Mouse (Mus musculus) kidney, postnatal 25 days (tissue): Measurements from ENCODE around the gene Cass4.

Experiments used
- DNase-seq, 2 experiments: peaks; one replicate each; pipeline ENCODE4 v3.0.0; 2021; ENCODE audit warnings: mixed read lengths in 2 of 2

Cass4 gene

GRCm38 (mm10) chr2:172393391-172394051 is at the start of gene Cass4:
Gene Cass4, plus strand, starts transcription at chr2:172393794.
- peak in 1 of 2 experiments; percentile 18 for DNase-seq

DNA sequence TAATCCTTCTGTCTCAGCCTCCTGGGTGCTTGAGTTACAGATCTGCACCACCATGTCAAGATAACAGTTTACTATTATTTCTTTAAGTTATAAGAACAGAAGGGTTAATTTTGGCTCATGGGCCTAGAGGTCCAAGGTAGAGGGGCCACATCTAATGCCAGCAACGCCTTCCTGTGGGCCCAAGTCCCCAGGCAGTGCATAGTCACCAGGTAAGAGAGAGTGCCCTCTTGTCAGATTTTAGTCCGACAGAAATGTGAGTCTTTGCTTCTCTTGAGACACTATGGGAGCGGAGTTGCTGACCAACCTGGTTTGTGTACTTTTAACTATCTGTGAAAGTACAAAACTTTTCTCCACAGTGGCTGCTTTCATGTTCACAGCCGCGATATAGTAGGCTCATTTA is 48.9 kb upstream of the Cass4 start:
- DNase-seq: no peak

DNA sequence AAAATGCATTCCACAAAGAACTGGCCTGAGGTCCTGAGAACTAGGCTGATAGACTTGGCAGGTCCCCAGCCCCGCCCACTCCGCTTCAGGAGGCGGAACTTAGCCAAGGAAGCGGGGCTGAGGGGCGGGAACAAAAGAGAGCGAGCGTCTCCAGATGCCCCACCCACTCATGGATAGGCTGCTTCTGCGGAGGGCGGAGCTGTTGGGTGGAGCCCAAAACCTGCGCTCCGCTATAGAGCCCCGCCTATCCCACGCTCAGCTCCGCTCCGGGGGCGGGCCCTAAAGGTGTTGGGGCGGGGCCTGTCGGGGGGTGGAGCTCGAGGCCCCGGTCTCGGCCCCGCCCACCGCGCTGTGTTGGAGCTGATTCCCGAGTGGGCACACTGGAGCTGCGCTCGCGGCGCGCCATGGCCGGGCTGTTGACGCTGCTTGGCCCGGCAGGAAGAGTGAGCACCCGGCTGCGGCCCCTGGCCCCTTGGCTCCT is 48.3 kb upstream of the Cass4 start, which contains the start of gene Fam210b:
Gene Fam210b (plus strand): TSS at position 308 of the 481 bp plus-strand sequence.
- peak; percentile 99 for DNase-seq

DNA sequence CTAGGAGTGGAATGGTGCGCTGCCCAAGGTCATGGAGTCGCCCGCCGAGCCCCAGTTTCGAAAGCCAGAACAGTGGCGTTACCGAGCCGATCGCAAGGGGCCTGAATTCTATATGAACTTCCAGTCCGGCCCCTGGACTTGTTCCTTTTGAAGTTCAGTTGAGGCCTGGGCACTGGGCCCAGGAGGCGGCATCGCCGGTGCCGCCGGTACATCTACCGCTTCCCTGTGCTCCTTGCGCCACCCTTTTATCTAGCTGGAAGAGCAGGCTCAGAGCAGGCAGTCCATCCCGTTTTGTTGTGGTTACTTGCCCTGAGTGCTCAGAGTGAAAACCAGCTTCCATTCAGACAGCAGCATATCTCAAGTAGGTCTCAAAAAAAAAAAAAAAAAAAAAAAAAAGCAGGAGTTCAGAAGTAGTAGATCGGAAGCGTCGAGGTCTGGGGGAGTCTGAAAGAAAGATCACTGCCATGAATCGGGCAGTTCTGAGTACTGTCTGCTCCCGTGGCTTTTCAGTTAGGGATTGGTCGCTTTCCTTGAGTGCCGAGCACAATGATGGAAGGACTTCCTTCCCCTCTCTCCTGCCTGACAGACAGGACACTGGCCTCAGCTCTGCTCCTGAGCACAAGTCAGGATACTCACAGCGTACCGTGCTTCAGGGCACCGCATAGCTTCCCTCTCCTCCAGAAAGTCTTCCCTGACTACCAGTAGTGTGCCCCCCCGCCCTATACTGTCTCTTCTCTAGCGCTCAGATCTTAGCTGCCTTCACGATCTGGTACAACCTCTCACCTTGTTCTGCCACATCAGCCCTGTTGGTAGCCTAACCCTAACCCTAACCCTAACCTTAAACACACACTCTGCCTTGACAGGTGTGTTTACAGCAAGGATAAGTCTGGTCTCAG is 47.3 kb upstream of the Cass4 start:
- peak; percentile 56 to 80 for DNase-seq

DNA sequence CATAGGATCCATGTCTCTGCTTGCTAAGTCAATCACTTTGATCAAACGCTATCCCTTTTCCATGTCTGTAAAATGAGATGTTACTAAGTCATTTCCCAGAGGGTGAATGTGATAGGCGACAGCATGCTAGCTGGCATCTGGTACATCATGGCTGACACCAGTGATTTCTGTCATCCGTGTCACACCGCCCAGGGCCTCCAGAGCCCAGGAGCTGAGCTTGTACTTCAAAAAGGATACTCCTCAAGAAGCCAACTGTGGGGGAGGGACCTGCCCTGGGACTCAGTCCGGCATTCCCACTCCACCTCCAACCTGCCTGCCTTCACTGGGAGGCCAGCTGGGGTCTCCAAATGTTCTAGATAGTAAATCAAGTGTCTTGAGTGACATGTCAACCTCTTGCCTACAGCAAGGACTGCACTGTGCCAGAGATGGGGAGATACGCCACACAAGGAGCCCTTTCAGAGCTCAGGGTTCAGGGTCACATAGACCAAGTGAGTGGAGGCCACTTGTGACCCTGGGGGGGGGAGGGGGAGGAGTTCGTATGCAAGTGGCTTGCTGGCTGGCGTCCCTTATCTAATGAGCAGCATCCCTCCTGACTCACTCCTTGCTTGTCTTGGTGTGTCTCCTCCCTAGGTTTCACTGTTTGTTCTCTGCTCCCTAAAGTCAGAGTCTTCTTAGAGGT is 46.5 kb upstream of the Cass4 start:
- DNase-seq: no peak

GRCm38 (mm10) chr2:172348297-172348950 is 45.2 kb upstream of the Cass4 start:
- DNase-seq: no peak

DNA sequence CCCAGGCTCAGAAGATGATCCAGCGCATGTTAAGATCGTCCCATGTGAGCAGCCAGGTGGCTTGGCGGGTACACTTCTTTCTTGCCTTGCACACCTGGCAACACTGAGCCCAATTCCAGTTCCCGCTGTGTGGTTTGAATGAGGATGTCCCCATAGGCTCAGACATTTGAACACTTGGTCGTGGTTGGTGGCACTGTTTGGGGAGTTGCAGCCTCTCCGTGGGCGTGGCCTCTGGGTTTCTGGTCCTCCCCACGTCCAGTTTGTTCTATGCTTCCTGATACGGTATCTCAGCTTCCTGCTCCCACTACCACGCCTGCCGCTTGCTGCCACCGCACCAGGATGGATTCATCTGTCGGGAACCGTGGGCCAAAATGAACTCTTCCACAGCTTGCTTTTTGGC is 43.8 kb upstream of the Cass4 start:
- DNase-seq: no peak

- no peak for DNase-seq
Observed at GRCm38 (mm10) chr2:172350773-172351172, 42.8 kb upstream of the Cass4 start.

GRCm38 (mm10) chr2:172353218-172353617 is 40.4 kb upstream of the Cass4 start:
- DNase-seq: no peak

DNA sequence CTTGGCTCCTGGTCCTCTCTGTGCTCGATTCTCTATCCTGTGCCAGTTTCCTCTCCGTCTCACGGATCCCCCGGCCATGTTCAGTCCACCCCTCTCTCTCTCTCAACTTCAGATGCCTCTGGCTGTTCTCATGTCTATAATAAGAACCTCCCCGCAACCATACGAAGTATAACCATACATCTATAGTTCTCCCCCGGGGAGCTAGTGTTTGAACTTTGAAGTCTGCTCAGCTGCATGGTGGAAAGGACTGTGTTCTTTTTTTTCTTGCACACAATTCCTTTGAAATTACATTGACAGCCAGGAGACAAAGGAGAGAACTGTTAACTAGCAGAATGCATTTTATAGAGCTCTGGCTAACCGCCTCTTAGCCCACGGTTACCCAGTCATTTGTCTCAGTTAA is 38.8 kb upstream of the Cass4 start:
- DNase-seq: no peak

- no peak for DNase-seq
Observed at GRCm38 (mm10) chr2:172355833-172356232, 37.8 kb upstream of the Cass4 start.

GRCm38 (mm10) chr2:172363176-172363575 is 30.4 kb upstream of the Cass4 start:
- no peak for DNase-seq

DNA sequence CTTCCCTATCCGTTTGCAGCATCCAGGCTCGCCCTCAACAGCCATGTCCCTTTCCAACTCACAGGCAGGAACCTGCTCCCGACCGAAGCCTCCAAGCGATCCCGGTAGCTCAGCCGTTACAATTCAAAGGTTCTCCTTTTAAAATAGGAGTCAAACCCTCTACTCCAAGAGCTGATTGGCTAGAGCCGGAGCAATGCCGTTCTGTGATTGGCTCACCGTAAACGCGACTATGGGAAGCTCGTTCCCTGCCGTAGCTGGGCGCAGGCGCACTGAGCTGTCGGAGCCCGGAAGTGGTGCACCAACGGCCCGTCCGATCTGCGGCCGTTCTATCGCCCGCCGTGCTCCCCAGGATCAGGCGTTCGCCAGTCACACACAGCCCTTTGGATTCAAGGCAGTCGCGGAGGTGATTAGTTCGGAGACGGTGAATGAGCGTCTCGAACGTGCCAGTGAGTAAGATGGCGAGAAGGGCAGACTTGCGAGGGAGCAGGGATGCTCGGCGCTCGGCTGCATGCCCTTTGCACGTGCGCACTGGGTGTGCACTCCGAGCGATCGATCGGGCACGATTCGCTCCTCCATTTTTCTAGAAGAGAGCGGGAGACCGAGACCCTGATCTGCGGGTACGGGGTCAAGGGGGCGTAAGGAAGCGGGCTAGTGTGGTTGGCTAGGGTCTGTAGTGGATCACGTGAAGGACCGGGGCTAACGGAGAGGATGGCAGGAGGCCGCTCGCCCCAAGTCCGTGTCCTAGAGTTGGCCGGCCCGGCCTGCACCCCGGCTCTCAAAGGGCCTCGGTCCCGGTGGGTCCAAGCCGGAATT is 23.0 kb upstream of the Cass4 start, which contains the start of the genes Aurka and Cstf1:
Gene Aurka (minus strand): TSS at position 125 of the 813 bp plus-strand sequence.
Gene Cstf1 (plus strand): TSS at position 271 of the 813 bp plus-strand sequence.
- DNase-seq: peak; percentile 97 to 98

DNA sequence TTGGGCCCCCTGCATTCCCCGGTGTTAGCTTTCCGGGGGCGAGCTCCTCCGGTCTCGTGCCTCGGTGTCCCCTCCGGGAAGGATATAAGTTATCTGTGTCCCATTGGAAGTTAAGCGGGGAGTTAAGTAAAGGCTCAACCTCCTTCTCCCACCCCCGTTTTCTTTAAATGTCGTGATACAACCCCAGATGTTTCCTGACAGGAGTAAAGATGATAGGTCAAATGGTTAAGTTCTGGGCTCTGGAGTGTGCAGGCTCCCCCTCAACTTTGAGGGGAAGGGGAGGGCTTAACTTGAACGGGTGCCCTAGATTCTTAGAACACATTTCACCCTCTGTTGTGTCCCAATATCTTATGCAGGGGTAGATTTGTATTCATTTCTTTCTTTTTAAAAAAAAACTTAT is 22.3 kb upstream of the Cass4 start:
- DNase-seq: no peak

DNA sequence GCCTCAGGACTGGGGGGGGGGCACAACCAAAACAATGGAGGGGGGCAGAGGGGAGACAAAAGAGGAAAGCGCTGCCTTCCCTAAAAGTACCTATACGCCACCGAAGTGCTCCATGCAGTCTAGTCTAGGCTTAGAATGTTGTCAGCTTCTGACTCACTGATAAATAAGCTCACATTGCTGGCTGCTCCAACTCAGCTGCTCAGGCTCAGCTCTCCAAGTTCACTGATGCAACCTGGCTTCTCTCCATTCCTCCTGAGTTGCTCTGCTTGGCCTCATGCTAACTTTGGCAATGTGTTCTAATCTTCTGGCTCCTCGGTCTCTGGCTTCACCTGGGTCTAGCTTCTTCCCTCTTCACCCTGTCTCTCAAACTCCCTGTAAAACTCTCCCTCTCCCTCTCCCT is 17.0 kb upstream of the Cass4 start:
- no peak for DNase-seq

GRCm38 (mm10) chr2:172376999-172377515 is 16.5 kb upstream of the Cass4 start:
- DNase-seq: no peak

GRCm38 (mm10) chr2:172378332-172378731 is 15.3 kb upstream of the Cass4 start:
- peak; percentile 49 to 52 for DNase-seq

- no peak for DNase-seq
Observed at GRCm38 (mm10) chr2:172380513-172380912, 13.1 kb upstream of the Cass4 start.

- no peak for DNase-seq
Observed at GRCm38 (mm10) chr2:172381341-172381740, 12.3 kb upstream of the Cass4 start.

GRCm38 (mm10) chr2:172381898-172382297 is 11.7 kb upstream of the Cass4 start:
- no peak for DNase-seq

- no peak for DNase-seq
Observed at GRCm38 (mm10) chr2:172384715-172385114, 8.9 kb upstream of the Cass4 start.
